ENCODE assay signal across 14 mouse cellular contexts in genomic region chr14:60372821-60373309, GRCm38 (mm10). TPM values are rescaled to one million over a fixed set of nuclear protein-coding genes. Genes with fewer than 3 reads are reported as not detected.
DNase-seq lines count a peak whose midpoint lies in the region; ATAC-seq and TF ChIP-seq lines count a peak whose summit lies in the region.
"Had no signal": no experiment of that assay in that cellular context is flagged by ENCODE, and none has a peak within 500 bp of the region (broad histone marks: within the 10 kb centered on the region; RNA-seq: fewer than 3 reads in every experiment).

Amer2 (plus strand) TSS chr14:60373259.

- no peak for DNase-seq in left cerebral cortex, adult 2 months (ENCODE audit: extremely low spot score in 1 of 2, low spot score in 2 of 2)
- no peak for DNase-seq in left cerebral cortex, adult 9 months (ENCODE audit: low spot score in 2 of 2)
- DNase-seq in layer of hippocampus, postnatal 25 days (ENCODE audit: extremely low spot score in 1 of 2, low spot score in 1 of 2): no peak
- DNase-seq in thymus, postnatal 25 days: no peak
- DNase-seq in retina, embryonic 14.5 days (ENCODE audit: low spot score): no peak
- DNase-seq in heart, postnatal 10 days: no peak
- DNase-seq: gastrocnemius, postnatal 36 days; kidney, postnatal 14 days; liver, postnatal 0 days had no signal

- H3K9me3 ChIP-seq in neural tube, embryonic 14.5 days (ENCODE audit: control insufficient read depth, low read length): no peaks in the 10 kb centered on the region

- H3K4me2 ChIP-seq in neural tube, embryonic 14.5 days (ENCODE audit: low read depth, low read length): no peak within 1 kb of the TSS

- no peak for TF ChIP-seq CTCF in left cerebral cortex, adult 2 months (IDR thresholded peaks at IDR 0.05)
- no peak for TF ChIP-seq CTCF in cortical plate, adult 2 months (IDR thresholded peaks at IDR 0.05; ENCODE audit: extremely low read depth, insufficient read depth, low read length)

- H3K4me1 ChIP-seq in cortical plate, adult 2 months (ENCODE audit: control insufficient read depth, insufficient read depth, low read length): peaks cover 2% of the 10 kb centered on the region; the same call in 1 of the 2 replicates
- peaks cover 6% of the 10 kb centered on the region for H3K4me1 ChIP-seq in neural tube, embryonic 14.5 days (ENCODE audit: control insufficient read depth, insufficient read depth, low read length)

- H3K36me3 ChIP-seq in neural tube, embryonic 14.5 days (ENCODE audit: control insufficient read depth, insufficient read depth, low read length): no peaks in the 10 kb centered on the region

- no peak within 1 kb of the TSS for H3K9ac ChIP-seq in neural tube, embryonic 14.5 days (replicated peaks; ENCODE audit: low read depth, low read length)
- H3K9ac ChIP-seq: liver, postnatal 0 days had no signal

- 58% methylated on average over 1 of the region's 1 CpGs for WGBS in neural tube, embryonic 14.5 days

- no peak for ATAC-seq in neural tube, embryonic 14.5 days (ENCODE audit: low read depth)
- ATAC-seq: liver, postnatal 0 days had no signal

- H3K4me3 ChIP-seq in left cerebral cortex, adult 2 months: no peak within 1 kb of the TSS
- no peak within 1 kb of the TSS for H3K4me3 ChIP-seq in cortical plate, adult 2 months (ENCODE audit: insufficient read depth, low read length)
- no peak within 1 kb of the TSS for H3K4me3 ChIP-seq in neural tube, embryonic 14.5 days (ENCODE audit: low read depth, low read length)

- H3K27me3 ChIP-seq in neural tube, embryonic 14.5 days (ENCODE audit: control insufficient read depth, insufficient read depth, low read length): no peaks in the 10 kb centered on the region
- H3K27me3 ChIP-seq: CH12.LX had no signal

- intact Hi-C loops in left cerebral cortex, adult 2 months (cut with DNase I): no loop called here
- intact Hi-C loops in heart, postnatal 10 days (cut with DNase I): no loop called here

- TF ChIP-seq POLR2A in cortical plate, adult 2 months (IDR thresholded peaks at IDR 0.05; ENCODE audit: extremely low read depth, insufficient read depth, low read length): no peak

- H3K27ac ChIP-seq in left cerebral cortex, adult 2 months: no peak within 1 kb of the TSS
- no peak within 1 kb of the TSS for H3K27ac ChIP-seq in cortical plate, adult 2 months (ENCODE audit: insufficient read depth, low read length)
- no peak within 1 kb of the TSS for H3K27ac ChIP-seq in neural tube, embryonic 14.5 days (ENCODE audit: low read depth, low read length)
- H3K27ac ChIP-seq: stomach, postnatal 0 days had no signal

RNA-seq across cellular contexts. Expression of gene Amer2, which starts in this region (rescaled TPM):
- total RNA-seq in left cerebral cortex, adult 2 months (2021): 10 to 100 TPM; 40.6 to 45.6 TPM
- 20.1 and 20.2 TPM in 2 replicates for polyA plus RNA-seq in cortical plate, adult 2 months (2012; rRNA removed)
- 10 to 100 TPM; 42.9 to 49.0 TPM for total RNA-seq in layer of hippocampus, postnatal 25 days (2021)
- polyA plus RNA-seq in neural tube, embryonic 14.5 days (2014; fragmentation: Nextera tagmentation; extraction: Ambion mirVana): 21.3 and 21.9 TPM in 2 replicates
- under 1 TPM in 1 of 2 experiments, not detected in 1; 0.02 TPM for total RNA-seq in heart, postnatal 10 days (2021)
- total RNA-seq: CH12.LX; gastrocnemius, postnatal 36 days; monocyte, adult 5-6 weeks had no signal

Comparison
In these comparisons a context has a peak if more than half of its experiments do, and no peak if none do; other contexts are left out.
1. RNA of gene Amer2 (total RNA-seq): 42.9 to 49.0 TPM in layer of hippocampus, postnatal 25 days and 40.6 to 45.6 TPM in left cerebral cortex, adult 2 months; 0.02 TPM in heart, postnatal 10 days; every median in the first group is over 10 times any median in the second.